Mouse (Mus musculus): ENCODE measurements around the gene Klhdc9.
"Not testable (repeated sequence)": the region's sequence is repeated elsewhere in the genome, so short reads cannot be mapped to it uniquely, and the experiment has no call there.

The Klhdc9 gene

GRCm38 (mm10) chr1:171356814-171357213 lies 3.8 kb downstream of the Klhdc9 start:
- no peak for DNase-seq (ENCODE audit: inconsistent ontology term)

- DNase-seq (ENCODE audit: inconsistent ontology term): no peak
Observed at GRCm38 (mm10) chr1:171355812-171356340, 4.7 kb downstream of the Klhdc9 start.

- DNase-seq (ENCODE audit: inconsistent ontology term): no peak
Observed at GRCm38 (mm10) chr1:171349210-171349609, 11.4 kb downstream of the Klhdc9 start.

- no peak for DNase-seq (ENCODE audit: inconsistent ontology term)
Observed at GRCm38 (mm10) chr1:171348665-171349064, 11.9 kb downstream of the Klhdc9 start.

GRCm38 (mm10) chr1:171346095-171346450 lies 14.5 kb downstream of the Klhdc9 start:
- peak; percentile 39 for DNase-seq (ENCODE audit: inconsistent ontology term)

- peak; percentile 93 for DNase-seq (ENCODE audit: inconsistent ontology term)
Observed at GRCm38 (mm10) chr1:171345225-171346094, 15.1 kb downstream of the Klhdc9 start, which contains the start of the genes Nit1 and Pfdn2. TSS of gene Nit1 (minus strand) at chr1:171345646. TSS of gene Pfdn2 (plus strand) at chr1:171345670.

GRCm38 (mm10) chr1:171344715-171345114 lies 15.9 kb downstream of the Klhdc9 start:
- no peak for DNase-seq (ENCODE audit: inconsistent ontology term)

GRCm38 (mm10) chr1:171343922-171344677 lies 16.5 kb downstream of the Klhdc9 start:
- no peak for DNase-seq (ENCODE audit: inconsistent ontology term)

- DNase-seq (ENCODE audit: inconsistent ontology term): no peak
Observed at GRCm38 (mm10) chr1:171342262-171343207, 18.1 kb downstream of the Klhdc9 start.

- DNase-seq (ENCODE audit: inconsistent ontology term): peak; percentile 65
Observed at GRCm38 (mm10) chr1:171330216-171330560, 30.4 kb downstream of the Klhdc9 start.

GRCm38 (mm10) chr1:171329433-171330215 lies 31.0 kb downstream of the Klhdc9 start:
- no peak for DNase-seq (ENCODE audit: inconsistent ontology term)

GRCm38 (mm10) chr1:171328839-171329432 lies 31.7 kb downstream of the Klhdc9 start, which contains the start of gene Dedd:
TSS of gene Dedd (plus strand) at chr1:171329145.
- DNase-seq (ENCODE audit: inconsistent ontology term): peak; percentile 96

- peak; percentile 22 for DNase-seq (ENCODE audit: inconsistent ontology term)
Observed at GRCm38 (mm10) chr1:171328244-171328643, 32.4 kb downstream of the Klhdc9 start.

- not testable (repeated sequence) for DNase-seq (ENCODE audit: inconsistent ontology term)
Observed at GRCm38 (mm10) chr1:171326588-171326987, 34.0 kb downstream of the Klhdc9 start.

- no peak for DNase-seq (ENCODE audit: inconsistent ontology term)
Observed at GRCm38 (mm10) chr1:171325571-171325970, 35.0 kb downstream of the Klhdc9 start.

GRCm38 (mm10) chr1:171322012-171322411 lies 38.6 kb downstream of the Klhdc9 start:
- no peak for DNase-seq (ENCODE audit: inconsistent ontology term)

GRCm38 (mm10) chr1:171321415-171321814 lies 39.2 kb downstream of the Klhdc9 start:
- peak; percentile 13 for DNase-seq (ENCODE audit: inconsistent ontology term)

- DNase-seq (ENCODE audit: inconsistent ontology term): no peak
Observed at GRCm38 (mm10) chr1:171320151-171320550, 40.4 kb downstream of the Klhdc9 start.

GRCm38 (mm10) chr1:171319748-171320147 lies 40.9 kb downstream of the Klhdc9 start:
- DNase-seq (ENCODE audit: inconsistent ontology term): no peak

- no peak for DNase-seq (ENCODE audit: inconsistent ontology term)
Observed at GRCm38 (mm10) chr1:171309321-171309720, 51.3 kb downstream of the Klhdc9 start.
